Mouse (Mus musculus): ENCODE results near the gene Gprin2. TPM values are rescaled to one million over a fixed set of nuclear protein-coding genes. Genes with fewer than 3 reads are reported as not detected.
A peak's percentile ranks its signal among the peaks of the same experiment; 100 is the strongest.

Gene Gprin2
- polyA plus RNA-seq, 1 experiment = 1.5 TPM

- Histone ChIP-seq H3K27ac (ENCODE audit: insufficient read depth, low read length) (no peak overlapping the region), H3K4me1 (ENCODE audit: control insufficient read depth, insufficient read depth, low read length) (no peaks in the 10 kb centered on the region; the same call in 1 of the 2 replicates), H3K4me3 (replicated peaks; ENCODE audit: insufficient read depth, low read depth, low read length) (no peak overlapping the region), H3K27me3 (ENCODE audit: control insufficient read depth, insufficient read depth, low read length) (no peaks in the 10 kb centered on the region)
- TF ChIP-seq CTCF (IDR thresholded peaks at IDR 0.05; ENCODE audit: borderline replicate concordance, insufficient read depth, low read depth, low read length) = no peak
- TF ChIP-seq POLR2A (IDR thresholded peaks at IDR 0.05; ENCODE audit: borderline replicate concordance, insufficient read depth, low read length) = no peak
- DNase-seq = no peak
- 50% methylated on average over 4 of the region's 4 CpGs for WGBS
Observed at GRCm38 (mm10) chr14:34196706-34197105, 4.7 kb downstream of the Gprin2 start.

GRCm38 (mm10) chr14:34195466-34195865, 6.0 kb downstream of the Gprin2 start:
- H3K27me3 ChIP-seq (ENCODE audit: control insufficient read depth, insufficient read depth, low read length) = no peaks in the 10 kb centered on the region
- DNase-seq = peak; percentile 26 to 53
- H3K4me3 ChIP-seq (replicated peaks; ENCODE audit: insufficient read depth, low read depth, low read length) = no peak overlapping the region
- no peaks in the 10 kb centered on the region; the same call in 1 of the 2 replicates for H3K4me1 ChIP-seq (ENCODE audit: control insufficient read depth, insufficient read depth, low read length)
- TF ChIP-seq POLR2A (IDR thresholded peaks at IDR 0.05; ENCODE audit: borderline replicate concordance, insufficient read depth, low read length) = no peak
- TF ChIP-seq CTCF (IDR thresholded peaks at IDR 0.05; ENCODE audit: borderline replicate concordance, insufficient read depth, low read depth, low read length) = no peak
- no peak overlapping the region for H3K27ac ChIP-seq (ENCODE audit: insufficient read depth, low read length)
- WGBS = 69% methylated on average over 15 of the region's 15 CpGs

- no peak overlapping the region for H3K27ac ChIP-seq (ENCODE audit: insufficient read depth, low read length)
Observed at GRCm38 (mm10) chr14:34193879-34194278, 7.6 kb downstream of the Gprin2 start.

GRCm38 (mm10) chr14:34190361-34190760, 11.1 kb downstream of the Gprin2 start:
- Histone ChIP-seq H3K27ac (ENCODE audit: insufficient read depth, low read length) (no peak overlapping the region), H3K4me3 (replicated peaks; ENCODE audit: insufficient read depth, low read depth, low read length) (no peak overlapping the region), H3K4me1 (ENCODE audit: control insufficient read depth, insufficient read depth, low read length) (no peaks in the 10 kb centered on the region), H3K27me3 (ENCODE audit: control insufficient read depth, insufficient read depth, low read length) (no peaks in the 10 kb centered on the region)
- WGBS = 89% methylated on average over 7 of the region's 7 CpGs
- TF ChIP-seq CTCF (IDR thresholded peaks at IDR 0.05; ENCODE audit: borderline replicate concordance, insufficient read depth, low read depth, low read length) (no peak), POLR2A (IDR thresholded peaks at IDR 0.05; ENCODE audit: borderline replicate concordance, insufficient read depth, low read length) (no peak)
- DNase-seq = no peak

More at GRCm38 (mm10) chr14:34193879-34194278, 7.6 kb downstream of the Gprin2 start:
- no peak for TF ChIP-seq CTCF (IDR thresholded peaks at IDR 0.05; ENCODE audit: borderline replicate concordance, insufficient read depth, low read depth, low read length)
- no peak for TF ChIP-seq POLR2A (IDR thresholded peaks at IDR 0.05; ENCODE audit: borderline replicate concordance, insufficient read depth, low read length)
- DNase-seq = no peak
- H3K27me3 ChIP-seq (ENCODE audit: control insufficient read depth, insufficient read depth, low read length) = no peaks in the 10 kb centered on the region
- H3K4me3 ChIP-seq (replicated peaks; ENCODE audit: insufficient read depth, low read depth, low read length) = no peak overlapping the region
- H3K4me1 ChIP-seq (ENCODE audit: control insufficient read depth, insufficient read depth, low read length) = no peaks in the 10 kb centered on the region
- WGBS = 75% methylated on average over 4 of the region's 4 CpGs

- H3K4me3 ChIP-seq (replicated peaks; ENCODE audit: insufficient read depth, low read depth, low read length) = no peak overlapping the region
- TF ChIP-seq POLR2A (IDR thresholded peaks at IDR 0.05; ENCODE audit: borderline replicate concordance, insufficient read depth, low read length) = no peak
- TF ChIP-seq CTCF (IDR thresholded peaks at IDR 0.05; ENCODE audit: borderline replicate concordance, insufficient read depth, low read depth, low read length) = peak; percentile 50
- peak; percentile 17 to 29 for DNase-seq
- WGBS = 49% methylated on average over 5 of the region's 5 CpGs
- H3K27me3 ChIP-seq (ENCODE audit: control insufficient read depth, insufficient read depth, low read length) = no peaks in the 10 kb centered on the region
- no peaks in the 10 kb centered on the region for H3K4me1 ChIP-seq (ENCODE audit: control insufficient read depth, insufficient read depth, low read length)
- no peak overlapping the region for H3K27ac ChIP-seq (ENCODE audit: insufficient read depth, low read length)
Observed at GRCm38 (mm10) chr14:34188629-34189028, 12.8 kb downstream of the Gprin2 start.

GRCm38 (mm10) chr14:34183101-34183500, 18.4 kb downstream of the Gprin2 start:
- Histone ChIP-seq H3K4me3 (replicated peaks; ENCODE audit: insufficient read depth, low read depth, low read length) (no peak overlapping the region), H3K4me1 (ENCODE audit: control insufficient read depth, insufficient read depth, low read length) (no peaks in the 10 kb centered on the region), H3K27ac (ENCODE audit: insufficient read depth, low read length) (no peak overlapping the region), H3K27me3 (ENCODE audit: control insufficient read depth, insufficient read depth, low read length) (no peaks in the 10 kb centered on the region)
- WGBS = 90% methylated on average over 1 of the region's 1 CpGs
- TF ChIP-seq POLR2A (IDR thresholded peaks at IDR 0.05; ENCODE audit: borderline replicate concordance, insufficient read depth, low read length) (no peak), CTCF (IDR thresholded peaks at IDR 0.05; ENCODE audit: borderline replicate concordance, insufficient read depth, low read depth, low read length) (no peak)
- no peak for DNase-seq

GRCm38 (mm10) chr14:34179351-34179750, 22.1 kb downstream of the Gprin2 start:
- DNase-seq = no peak
- no peak overlapping the region for H3K4me3 ChIP-seq (replicated peaks; ENCODE audit: insufficient read depth, low read depth, low read length)
- WGBS = 78% methylated on average over 3 of the region's 3 CpGs
- no peak overlapping the region for H3K27ac ChIP-seq (ENCODE audit: insufficient read depth, low read length)
- no peak for TF ChIP-seq POLR2A (IDR thresholded peaks at IDR 0.05; ENCODE audit: borderline replicate concordance, insufficient read depth, low read length)
- no peak for TF ChIP-seq CTCF (IDR thresholded peaks at IDR 0.05; ENCODE audit: borderline replicate concordance, insufficient read depth, low read depth, low read length)
- no peaks in the 10 kb centered on the region for H3K4me1 ChIP-seq (ENCODE audit: control insufficient read depth, insufficient read depth, low read length)
- no peaks in the 10 kb centered on the region for H3K27me3 ChIP-seq (ENCODE audit: control insufficient read depth, insufficient read depth, low read length)

- no peak overlapping the region for H3K27ac ChIP-seq (ENCODE audit: insufficient read depth, low read length)
- DNase-seq = no peak
- no peaks in the 10 kb centered on the region for H3K4me1 ChIP-seq (ENCODE audit: control insufficient read depth, insufficient read depth, low read length)
- H3K27me3 ChIP-seq (ENCODE audit: control insufficient read depth, insufficient read depth, low read length) = no peaks in the 10 kb centered on the region
- no peak overlapping the region for H3K4me3 ChIP-seq (replicated peaks; ENCODE audit: insufficient read depth, low read depth, low read length)
- TF ChIP-seq POLR2A (IDR thresholded peaks at IDR 0.05; ENCODE audit: borderline replicate concordance, insufficient read depth, low read length) = no peak
- TF ChIP-seq CTCF (IDR thresholded peaks at IDR 0.05; ENCODE audit: borderline replicate concordance, insufficient read depth, low read depth, low read length) = no peak
- 87% methylated on average over 3 of the region's 3 CpGs for WGBS
Observed at GRCm38 (mm10) chr14:34171107-34171506, 30.3 kb downstream of the Gprin2 start.
